Mouse (Mus musculus): ENCODE results near the gene Xrra1. TPM values are rescaled to one million over a fixed set of nuclear protein-coding genes. Genes with fewer than 3 reads are reported as not detected.
"Not testable (repeated sequence)": the region's sequence is repeated elsewhere in the genome, so short reads cannot be mapped to it uniquely, and the experiment has no call there.

Xrra1 gene
- polyA plus RNA-seq, 1 experiment: not detected

DNA sequence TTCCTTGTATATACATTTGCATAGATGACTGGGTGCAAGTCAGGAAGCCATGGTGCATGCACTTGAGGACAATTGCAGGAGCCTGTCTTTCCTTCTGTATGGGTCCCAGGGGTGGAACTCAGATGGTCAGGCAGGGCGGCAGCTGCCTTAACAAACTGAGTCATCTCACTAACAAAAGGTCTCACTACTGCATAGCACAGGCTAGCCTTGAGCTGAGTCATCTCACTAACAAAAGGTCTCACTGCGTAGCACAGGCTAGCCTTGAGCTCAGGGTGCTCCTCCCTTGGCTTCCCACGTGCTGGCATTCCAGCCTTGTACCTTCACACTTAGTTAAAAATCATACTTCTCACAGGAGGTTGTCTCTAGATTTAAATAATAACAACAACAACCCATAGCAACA is 87.0 kb downstream of the Xrra1 start:
- WGBS: 92% methylated on average over 3 of the region's 3 CpGs
- no peak overlapping the region for H3K27ac ChIP-seq (ENCODE audit: insufficient read depth, low read depth, low read length)

DNA sequence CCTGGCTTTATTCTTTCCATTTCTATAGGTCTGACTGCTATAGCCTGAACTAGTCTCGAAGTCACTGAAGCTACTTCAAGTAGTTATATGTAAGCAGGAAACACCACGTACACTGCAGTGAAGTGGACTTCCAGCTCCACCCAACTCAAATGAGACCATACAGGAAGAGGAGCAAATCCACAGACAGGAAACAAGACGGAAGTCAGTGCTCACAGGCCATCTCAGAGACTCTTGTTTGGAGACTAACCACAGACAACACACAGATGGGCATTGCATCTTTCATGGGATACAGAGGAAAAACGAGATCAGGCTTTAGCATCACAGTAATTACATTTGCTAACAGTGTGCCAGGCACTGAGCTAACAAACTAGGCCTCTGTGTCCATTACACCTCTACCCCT is 87.4 kb downstream of the Xrra1 start:
- H3K4me3 ChIP-seq (ENCODE audit: insufficient read depth, low read depth, low read length): no peak overlapping the region
- H3K27ac ChIP-seq (ENCODE audit: insufficient read depth, low read depth, low read length): 0 out of 2 replicates have a peak overlapping the region, but pooled peaks have one; percentile 22
- WGBS: 82% methylated on average over 4 of the region's 4 CpGs
- TF ChIP-seq POLR2A (IDR thresholded peaks at IDR 0.05; ENCODE audit: insufficient read depth, low read depth, low read length) (no peak), CTCF (IDR thresholded peaks at IDR 0.05; ENCODE audit: insufficient read depth, low read depth, low read length) (no peak)
- peaks cover 7% of the 10 kb centered on the region; the same call in 1 of the 2 replicates for H3K4me1 ChIP-seq (ENCODE audit: control insufficient read depth, insufficient read depth, low read length)

More for the DNA sequence above, 87.0 kb downstream of the Xrra1 start:
- Histone ChIP-seq H3K4me3 (ENCODE audit: insufficient read depth, low read depth, low read length) (no peak overlapping the region), H3K4me1 (ENCODE audit: control insufficient read depth, insufficient read depth, low read length) (peaks cover 7% of the 10 kb centered on the region; the same call in 1 of the 2 replicates)
- TF ChIP-seq CTCF (IDR thresholded peaks at IDR 0.05; ENCODE audit: insufficient read depth, low read depth, low read length) (no peak), POLR2A (IDR thresholded peaks at IDR 0.05; ENCODE audit: insufficient read depth, low read depth, low read length) (no peak)

DNA sequence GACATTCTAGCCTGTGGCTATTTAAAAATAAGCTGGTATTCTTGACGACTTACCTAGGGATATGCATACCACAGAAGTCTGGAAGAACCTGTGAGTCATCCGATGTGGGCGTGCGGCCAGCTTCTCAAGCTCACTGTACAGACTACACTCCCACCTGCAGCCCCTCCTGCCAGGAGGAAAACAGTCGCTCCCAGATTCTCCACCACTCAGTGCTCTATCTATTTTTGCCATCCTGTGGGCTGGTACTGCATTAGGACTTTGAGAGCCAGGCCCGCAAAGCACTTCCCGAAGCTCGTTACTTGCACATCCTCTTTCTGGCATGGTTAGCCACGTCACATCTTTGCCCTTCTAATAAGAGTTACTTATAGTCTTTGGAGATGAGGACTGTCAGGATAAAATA is 88.4 kb downstream of the Xrra1 start:
- WGBS: 33% methylated on average over 9 of the region's 9 CpGs
- TF ChIP-seq CTCF (IDR thresholded peaks at IDR 0.05; ENCODE audit: insufficient read depth, low read depth, low read length) (no peak), POLR2A (IDR thresholded peaks at IDR 0.05; ENCODE audit: insufficient read depth, low read depth, low read length) (no peak)
- Histone ChIP-seq H3K4me3 (ENCODE audit: insufficient read depth, low read depth, low read length) (no peak overlapping the region), H3K27ac (ENCODE audit: insufficient read depth, low read depth, low read length) (0 out of 2 replicates have a peak overlapping the region, but pooled peaks have one; percentile 12), H3K4me1 (ENCODE audit: control insufficient read depth, insufficient read depth, low read length) (peaks cover 7% of the 10 kb centered on the region; the same call in 1 of the 2 replicates)

DNA sequence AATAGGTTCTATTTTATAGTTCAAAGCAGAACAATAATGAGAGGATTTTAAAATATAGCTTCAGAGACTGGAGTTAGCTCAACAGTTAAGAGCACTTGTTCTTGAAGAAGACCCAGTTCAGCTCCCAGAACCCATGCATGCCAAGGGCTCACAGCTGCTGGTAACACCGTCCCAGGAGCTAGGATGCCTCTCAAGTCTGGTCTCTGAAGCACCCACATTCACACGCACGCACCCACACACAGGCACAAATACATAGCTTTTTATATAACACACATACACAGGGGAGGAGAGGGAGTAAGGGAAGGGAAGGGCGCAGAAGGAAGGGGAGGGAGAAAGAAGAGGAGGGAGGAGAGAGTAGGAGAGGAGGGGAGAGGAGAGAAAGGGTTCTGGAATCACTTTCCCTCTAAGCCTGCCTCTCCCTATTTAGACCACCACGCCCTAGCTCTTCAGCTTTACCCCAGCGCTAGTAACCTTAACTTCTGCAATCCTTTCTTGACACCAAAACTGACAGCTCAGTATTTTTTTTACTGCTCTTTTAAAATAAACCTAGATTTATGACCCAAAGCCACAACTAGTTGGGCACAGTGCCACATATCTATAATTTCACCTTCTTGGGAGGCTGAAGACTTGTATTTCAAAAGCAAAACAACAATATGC is 94.7 kb downstream of the Xrra1 start:
- no peak for TF ChIP-seq CTCF (IDR thresholded peaks at IDR 0.05; ENCODE audit: insufficient read depth, low read depth, low read length)
- TF ChIP-seq POLR2A (IDR thresholded peaks at IDR 0.05; ENCODE audit: insufficient read depth, low read depth, low read length): no peak
- H3K4me3 ChIP-seq (ENCODE audit: insufficient read depth, low read depth, low read length): no peak overlapping the region
- WGBS: 48% methylated on average over 6 of the region's 6 CpGs
- H3K27ac ChIP-seq (ENCODE audit: insufficient read depth, low read depth, low read length): peak overlapping the region; percentile 79
- peaks cover 11% of the 10 kb centered on the region for H3K4me1 ChIP-seq (ENCODE audit: control insufficient read depth, insufficient read depth, low read length)

DNA sequence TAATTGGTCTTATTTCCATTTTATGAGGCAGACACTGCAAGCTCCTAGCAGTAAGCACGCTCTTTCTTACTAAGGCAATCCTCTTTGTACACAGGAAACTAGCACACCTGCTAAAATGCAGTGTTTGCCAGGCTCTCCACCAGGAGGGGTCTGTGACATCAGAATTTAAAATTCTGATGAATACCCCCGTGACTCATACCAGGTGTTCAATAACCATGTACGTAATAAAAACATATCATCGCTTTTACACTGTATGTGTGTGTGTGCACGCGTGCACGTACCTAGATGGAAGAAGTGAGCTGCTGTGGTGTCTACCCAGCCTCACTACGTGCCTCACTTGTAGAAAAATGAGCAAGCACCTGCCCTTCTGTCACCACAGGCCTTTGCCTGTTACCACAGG is 95.3 kb downstream of the Xrra1 start:
- Histone ChIP-seq H3K4me1 (ENCODE audit: control insufficient read depth, insufficient read depth, low read length) (peaks cover 11% of the 10 kb centered on the region), H3K27ac (ENCODE audit: insufficient read depth, low read depth, low read length) (0 out of 2 replicates have a peak overlapping the region, but pooled peaks have one; percentile 40), H3K4me3 (ENCODE audit: insufficient read depth, low read depth, low read length) (no peak overlapping the region)
- TF ChIP-seq POLR2A (IDR thresholded peaks at IDR 0.05; ENCODE audit: insufficient read depth, low read depth, low read length) (no peak), CTCF (IDR thresholded peaks at IDR 0.05; ENCODE audit: insufficient read depth, low read depth, low read length) (no peak)
- WGBS: 88% methylated on average over 8 of the region's 8 CpGs

DNA sequence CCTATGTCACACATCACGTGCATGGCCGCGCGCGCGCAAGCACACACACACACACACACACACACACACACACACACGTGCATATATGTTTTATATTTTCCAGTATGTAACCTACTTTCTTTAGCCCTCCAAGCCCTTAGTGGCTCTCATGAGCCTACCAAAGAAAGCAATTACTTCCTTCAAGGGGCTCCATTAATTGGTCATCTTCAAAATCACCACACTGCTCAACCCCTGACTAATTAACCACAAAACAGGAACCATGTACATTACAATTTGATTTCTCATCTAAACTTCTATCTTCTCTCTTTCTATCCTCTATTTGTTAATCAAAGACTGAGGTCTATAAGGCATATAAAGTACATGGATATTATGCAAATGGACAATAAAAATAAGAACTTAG is 97.2 kb downstream of the Xrra1 start:
- H3K4me3 ChIP-seq (ENCODE audit: insufficient read depth, low read depth, low read length): no peak overlapping the region
- no peak overlapping the region for H3K27ac ChIP-seq (ENCODE audit: insufficient read depth, low read depth, low read length)
- H3K4me1 ChIP-seq (ENCODE audit: control insufficient read depth, insufficient read depth, low read length): peaks cover 11% of the 10 kb centered on the region
- over 99% methylated on average over 7 of the region's 7 CpGs for WGBS
- TF ChIP-seq CTCF (IDR thresholded peaks at IDR 0.05; ENCODE audit: insufficient read depth, low read depth, low read length): no peak
- TF ChIP-seq POLR2A (IDR thresholded peaks at IDR 0.05; ENCODE audit: insufficient read depth, low read depth, low read length): no peak

DNA sequence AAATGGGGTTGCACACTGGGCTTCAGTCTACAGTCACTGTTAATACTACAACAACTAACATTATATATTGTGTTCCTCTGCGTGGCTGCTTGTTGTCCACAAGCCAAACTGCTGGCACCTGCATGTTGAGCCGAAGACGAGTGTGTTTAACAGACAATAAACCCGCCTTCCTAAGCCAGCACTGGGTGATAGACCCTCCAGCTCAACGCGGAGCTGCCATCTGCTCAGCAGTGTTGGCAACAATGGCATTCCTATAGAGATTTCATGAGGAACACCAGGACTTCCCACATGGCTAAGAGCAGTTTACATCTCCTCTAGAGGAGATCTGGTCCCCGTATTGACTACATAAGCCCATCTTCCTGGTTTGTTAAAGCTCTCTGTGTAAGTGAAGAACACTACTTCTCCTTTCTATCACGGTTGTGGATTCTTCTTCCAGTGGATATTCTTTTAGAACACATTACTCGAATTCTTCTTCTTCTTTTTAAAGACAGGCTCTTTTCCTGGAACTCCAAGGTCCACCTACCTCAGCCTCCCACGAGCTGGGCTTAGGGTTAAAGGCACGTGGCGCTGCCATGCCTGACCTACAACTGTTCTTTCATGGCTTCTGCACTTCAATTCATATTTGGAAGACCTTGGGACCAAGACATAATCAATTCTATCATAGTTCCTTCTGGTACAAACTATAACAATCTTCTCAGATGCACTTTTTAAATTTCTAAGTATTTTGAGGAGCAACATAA is 98.5 kb downstream of the Xrra1 start:
- Histone ChIP-seq H3K4me1 (ENCODE audit: control insufficient read depth, insufficient read depth, low read length) (peaks cover 11% of the 10 kb centered on the region), H3K27ac (ENCODE audit: insufficient read depth, low read depth, low read length) (no peak overlapping the region), H3K4me3 (ENCODE audit: insufficient read depth, low read depth, low read length) (no peak overlapping the region)
- no peak for TF ChIP-seq CTCF (IDR thresholded peaks at IDR 0.05; ENCODE audit: insufficient read depth, low read depth, low read length)
- no peak for TF ChIP-seq POLR2A (IDR thresholded peaks at IDR 0.05; ENCODE audit: insufficient read depth, low read depth, low read length)
- whole genome bisulfite sequencing: 61% methylated on average over 12 of the region's 12 CpGs

DNA sequence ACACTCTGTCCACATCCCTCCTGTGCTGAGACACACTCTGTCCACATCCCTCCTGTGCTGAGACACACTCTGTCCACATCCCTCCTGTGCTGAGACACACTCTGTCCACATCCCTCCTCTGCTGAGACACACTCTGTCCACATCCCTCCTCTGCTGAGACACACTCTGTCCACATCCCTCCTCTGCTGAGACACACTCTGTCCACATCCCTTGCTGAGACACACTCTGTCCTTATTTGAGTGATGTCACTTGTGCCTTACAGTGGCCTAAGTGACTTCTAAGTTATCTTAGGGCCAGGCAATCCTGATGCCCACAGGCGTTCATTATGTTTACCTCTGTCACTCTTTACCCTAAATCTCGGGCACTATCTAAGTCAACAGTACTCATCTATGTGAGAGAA is 101.7 kb downstream of the Xrra1 start:
- 78% methylated on average over 2 of the region's 2 CpGs for WGBS
- H3K4me3 ChIP-seq (ENCODE audit: insufficient read depth, low read depth, low read length); H3K27ac ChIP-seq (ENCODE audit: insufficient read depth, low read depth, low read length): not testable (repeated sequence)
- peaks cover 16% of the 10 kb centered on the region for H3K4me1 ChIP-seq (ENCODE audit: control insufficient read depth, insufficient read depth, low read length)

DNA sequence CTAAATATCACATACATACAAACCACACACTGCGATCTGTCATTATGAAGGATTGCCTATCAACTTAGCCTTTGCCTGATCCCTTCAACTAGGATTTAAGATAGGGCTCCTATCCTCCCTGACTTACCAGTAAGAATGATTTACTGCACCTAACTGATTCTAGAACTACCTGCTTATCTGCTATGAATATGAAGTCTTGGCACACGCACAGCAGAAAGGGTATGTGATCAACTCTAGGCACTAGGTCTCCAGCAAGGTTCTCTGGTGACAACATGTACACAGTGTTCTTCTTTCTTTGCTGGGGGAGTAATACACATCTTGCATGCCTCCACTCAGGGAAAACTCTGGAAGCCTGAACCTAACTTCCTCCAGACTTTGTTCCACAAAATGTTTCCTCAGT is 102.6 kb downstream of the Xrra1 start:
- 89% methylated on average over 2 of the region's 2 CpGs for WGBS
- Histone ChIP-seq H3K27ac (ENCODE audit: insufficient read depth, low read depth, low read length) (no peak overlapping the region), H3K4me1 (ENCODE audit: control insufficient read depth, insufficient read depth, low read length) (peaks cover 21% of the 10 kb centered on the region), H3K4me3 (ENCODE audit: insufficient read depth, low read depth, low read length) (no peak overlapping the region)
- TF ChIP-seq CTCF (IDR thresholded peaks at IDR 0.05; ENCODE audit: insufficient read depth, low read depth, low read length): no peak
- TF ChIP-seq POLR2A (IDR thresholded peaks at IDR 0.05; ENCODE audit: insufficient read depth, low read depth, low read length): no peak
